Mouse (Mus musculus) limb, embryonic 15.5 days (tissue): ENCODE results near the gene Tgfb3. TPM values are rescaled to one million over a fixed set of nuclear protein-coding genes. Genes with fewer than 3 reads are reported as not detected.

ENCODE experiments used
- ATAC-seq: fragments of 200-750 bp; cut with Nextera tagmentation; 2 replicates; pipeline ENCODE4 v1.8.0; 2017; ENCODE audit warnings: low read depth, moderate TSS enrichment; ENCODE audit not compliant: insufficient number of reproducible peaks, low FRiP score, low TSS enrichment
- H3K27ac ChIP-seq: fragments of 300-500 bp; sonication (generic); 2 replicates; pipeline ENCODE4 v1.5.1; 2015; ENCODE audit warnings: moderate library complexity, mild to moderate bottlenecking, inconsistent platforms
- H3K27me3 ChIP-seq: fragments of 300-500 bp; sonication (generic); 2 replicates; pipeline ENCODE4 v1.6.1; 2015; ENCODE audit warnings: inconsistent platforms
- H3K36me3 ChIP-seq: fragments of 300-500 bp; sonication (generic); 2 replicates; pipeline ENCODE4 v1.6.1; 2015; ENCODE audit warnings: inconsistent platforms
- H3K4me1 ChIP-seq: fragments of 300-500 bp; sonication (generic); 2 replicates; pipeline ENCODE4 v1.6.1; 2015; ENCODE audit warnings: inconsistent platforms
- H3K4me2 ChIP-seq: fragments of 300-500 bp; sonication (generic); 2 replicates; pipeline ENCODE4 v1.6.1; 2015; ENCODE audit warnings: mild to moderate bottlenecking, inconsistent platforms
- H3K4me3 ChIP-seq: fragments of 300-500 bp; sonication (generic); 2 replicates; pipeline ENCODE4 v1.5.1; 2015; ENCODE audit warnings: mild to moderate bottlenecking, inconsistent platforms
- H3K9ac ChIP-seq: fragments of 300-500 bp; sonication (generic); 2 replicates; pipeline ENCODE4 v1.6.1; 2015; ENCODE audit warnings: inconsistent platforms
- H3K9me3 ChIP-seq: fragments of 300-500 bp; sonication (generic); 2 replicates; pipeline ENCODE4 v1.6.1; 2016; ENCODE audit warnings: inconsistent platforms
- WGBS: fragments of 180-500 bp; shearing (Covaris S2); methylation state at CpG from one replicate; pipeline ENCODE4 v1.1.7; 2015; 5-methylcytosine and 5-hydroxymethylcytosine counted together
- polyA plus RNA-seq: library from polyadenylated mRNA; unstranded; fragments of >200 nt; fragmentation: Nextera tagmentation; extraction: Ambion mirVana; gene quantifications from 2 replicates; pipeline ENCODE4 v1.2.1, GENCODE M21; 2015

Gene Tgfb3
- polyA plus RNA-seq, 1 experiment from 2014 or later: 102 TPM

GRCm38 (mm10) chr12:86078176-86078552, 677 bp downstream of the Tgfb3 start:
- peaks cover 45% of the 10 kb centered on the region for H3K4me1 ChIP-seq

GRCm38 (mm10) chr12:86077736-86078135, 1.1 kb downstream of the Tgfb3 start:
- Histone ChIP-seq H3K36me3 (peaks cover 10% of the 10 kb centered on the region), H3K9me3 (no peaks in the 10 kb centered on the region), H3K27ac (peak overlapping the region; percentile 100), H3K27me3 (no peaks in the 10 kb centered on the region), H3K4me3 (peak overlapping the region; percentile 57), H3K4me2 (peak overlapping the region; percentile 80), H3K4me1 (peaks cover 41% of the 10 kb centered on the region), H3K9ac (peak overlapping the region; percentile 58)
- 12% methylated on average over 11 of the region's 11 CpGs for WGBS
- ATAC-seq: no peak

More at GRCm38 (mm10) chr12:86078176-86078552, 677 bp downstream of the Tgfb3 start:
- Histone ChIP-seq H3K9ac (peak overlapping the region; percentile 58), H3K4me2 (peak overlapping the region; percentile 80), H3K27me3 (no peaks in the 10 kb centered on the region), H3K36me3 (peaks cover 10% of the 10 kb centered on the region), H3K27ac (peak overlapping the region; percentile 100), H3K9me3 (no peaks in the 10 kb centered on the region), H3K4me3 (peak overlapping the region; percentile 57)
- 5% methylated on average over 9 of the region's 9 CpGs for WGBS
- no peak for ATAC-seq

- H3K4me2 ChIP-seq: peak overlapping the region; percentile 80
- H3K9ac ChIP-seq: peak overlapping the region; percentile 58
- WGBS: 13% methylated on average over 8 of the region's 8 CpGs
- H3K27ac ChIP-seq: peak overlapping the region; percentile 100
- ATAC-seq: no peak
- H3K9me3 ChIP-seq: no peaks in the 10 kb centered on the region
- peak overlapping the region; percentile 57 for H3K4me3 ChIP-seq
- H3K4me1 ChIP-seq: peaks cover 40% of the 10 kb centered on the region
- peaks cover 12% of the 10 kb centered on the region for H3K36me3 ChIP-seq
- no peaks in the 10 kb centered on the region for H3K27me3 ChIP-seq
These were observed 1.5 kb downstream of the Tgfb3 start for GRCm38 (mm10) chr12:86077322-86077721.

GRCm38 (mm10) chr12:86076321-86076901, 2.4 kb downstream of the Tgfb3 start:
- Histone ChIP-seq H3K4me2 (peak overlapping the region; percentile 80), H3K9me3 (no peaks in the 10 kb centered on the region), H3K9ac (peak overlapping the region; percentile 58; the same call in 1 of the 2 replicates), H3K4me3 (peak overlapping the region; percentile 57), H3K36me3 (peaks cover 22% of the 10 kb centered on the region), H3K27ac (peak overlapping the region; percentile 100), H3K27me3 (no peaks in the 10 kb centered on the region), H3K4me1 (peaks cover 40% of the 10 kb centered on the region)
- WGBS: 4% methylated on average over 13 of the region's 13 CpGs
- no peak for ATAC-seq

- Histone ChIP-seq H3K36me3 (peaks cover 26% of the 10 kb centered on the region), H3K4me3 (peak overlapping the region; percentile 57), H3K9ac (no peak overlapping the region), H3K4me1 (peaks cover 40% of the 10 kb centered on the region), H3K9me3 (no peaks in the 10 kb centered on the region), H3K27ac (no peak overlapping the region), H3K4me2 (peak overlapping the region; percentile 80), H3K27me3 (no peaks in the 10 kb centered on the region)
- WGBS: 81% methylated on average over 7 of the region's 7 CpGs
- no peak for ATAC-seq
These were observed 3.5 kb downstream of the Tgfb3 start for GRCm38 (mm10) chr12:86075358-86075757.

GRCm38 (mm10) chr12:86074681-86075080, 4.2 kb downstream of the Tgfb3 start:
- H3K27ac ChIP-seq: no peak overlapping the region
- peaks cover 38% of the 10 kb centered on the region for H3K4me1 ChIP-seq
- ATAC-seq: no peak
- 86% methylated on average over 12 of the region's 12 CpGs for WGBS
- H3K36me3 ChIP-seq: peaks cover 32% of the 10 kb centered on the region
- peak overlapping the region; percentile 57; the same call in 1 of the 2 replicates for H3K4me3 ChIP-seq
- H3K9ac ChIP-seq: no peak overlapping the region
- H3K27me3 ChIP-seq: no peaks in the 10 kb centered on the region
- 0 out of 2 replicates have a peak overlapping the region, but pooled peaks have one; percentile 5 for H3K4me2 ChIP-seq
- no peaks in the 10 kb centered on the region for H3K9me3 ChIP-seq

GRCm38 (mm10) chr12:86071432-86071831, 7.4 kb downstream of the Tgfb3 start:
- ATAC-seq: no peak
- WGBS: 71% methylated on average over 6 of the region's 6 CpGs

GRCm38 (mm10) chr12:86064796-86065195, 14.0 kb downstream of the Tgfb3 start:
- no peak overlapping the region for H3K9ac ChIP-seq
- H3K4me3 ChIP-seq: no peak overlapping the region
- H3K4me1 ChIP-seq: no peaks in the 10 kb centered on the region
- H3K36me3 ChIP-seq: peaks cover 88% of the 10 kb centered on the region
- H3K9me3 ChIP-seq: no peaks in the 10 kb centered on the region; the same call in 1 of the 2 replicates
- no peak overlapping the region for H3K4me2 ChIP-seq
- no peaks in the 10 kb centered on the region for H3K27me3 ChIP-seq
- H3K27ac ChIP-seq: no peak overlapping the region
- no peak for ATAC-seq

More at GRCm38 (mm10) chr12:86071432-86071831, 7.4 kb downstream of the Tgfb3 start:
- H3K9ac ChIP-seq: no peak overlapping the region
- no peak overlapping the region for H3K27ac ChIP-seq
- peaks cover 65% of the 10 kb centered on the region for H3K36me3 ChIP-seq
- no peak overlapping the region for H3K4me2 ChIP-seq
- no peaks in the 10 kb centered on the region for H3K27me3 ChIP-seq
- no peak overlapping the region for H3K4me3 ChIP-seq
- no peaks in the 10 kb centered on the region for H3K9me3 ChIP-seq
- peaks cover 25% of the 10 kb centered on the region for H3K4me1 ChIP-seq

GRCm38 (mm10) chr12:86059341-86059740, 19.5 kb downstream of the Tgfb3 start:
- H3K9me3 ChIP-seq: no peaks in the 10 kb centered on the region; the same call in 1 of the 2 replicates
- WGBS: 75% methylated on average over 6 of the region's 6 CpGs
- no peak overlapping the region for H3K4me2 ChIP-seq
- H3K36me3 ChIP-seq: peaks cover 80% of the 10 kb centered on the region
- no peaks in the 10 kb centered on the region for H3K4me1 ChIP-seq
- no peak overlapping the region for H3K27ac ChIP-seq
- ATAC-seq: no peak
- H3K4me3 ChIP-seq: no peak overlapping the region
- no peak overlapping the region for H3K9ac ChIP-seq
- no peaks in the 10 kb centered on the region for H3K27me3 ChIP-seq

- 86% methylated on average over 8 of the region's 8 CpGs for WGBS
- H3K36me3 ChIP-seq: peaks cover 62% of the 10 kb centered on the region
These were observed 21.3 kb downstream of the Tgfb3 start for GRCm38 (mm10) chr12:86057516-86057915.

GRCm38 (mm10) chr12:86056976-86057375, 21.9 kb downstream of the Tgfb3 start:
- H3K4me2 ChIP-seq: no peak overlapping the region
- WGBS: 88% methylated on average over 8 of the region's 8 CpGs
- no peak overlapping the region for H3K27ac ChIP-seq
- H3K9me3 ChIP-seq: no peaks in the 10 kb centered on the region
- H3K27me3 ChIP-seq: no peaks in the 10 kb centered on the region
- peaks cover 56% of the 10 kb centered on the region for H3K36me3 ChIP-seq
- H3K4me3 ChIP-seq: no peak overlapping the region
- H3K9ac ChIP-seq: no peak overlapping the region
- ATAC-seq: no peak
- H3K4me1 ChIP-seq: no peaks in the 10 kb centered on the region

More at GRCm38 (mm10) chr12:86057516-86057915, 21.3 kb downstream of the Tgfb3 start:
- Histone ChIP-seq H3K27me3 (no peaks in the 10 kb centered on the region), H3K4me1 (no peaks in the 10 kb centered on the region), H3K27ac (no peak overlapping the region), H3K9ac (no peak overlapping the region), H3K9me3 (no peaks in the 10 kb centered on the region), H3K4me3 (no peak overlapping the region), H3K4me2 (no peak overlapping the region)
- ATAC-seq: 0 out of 2 replicates have a peak, but pooled peaks have one; percentile 36

GRCm38 (mm10) chr12:86055306-86055705, 23.5 kb downstream of the Tgfb3 start:
- no peaks in the 10 kb centered on the region for H3K9me3 ChIP-seq
- ATAC-seq: no peak
- WGBS: 91% methylated on average over 2 of the region's 2 CpGs
- no peak overlapping the region for H3K27ac ChIP-seq
- no peaks in the 10 kb centered on the region for H3K4me1 ChIP-seq
- no peak overlapping the region for H3K4me2 ChIP-seq
- H3K4me3 ChIP-seq: no peak overlapping the region
- no peaks in the 10 kb centered on the region for H3K27me3 ChIP-seq
- H3K36me3 ChIP-seq: peaks cover 44% of the 10 kb centered on the region
- H3K9ac ChIP-seq: no peak overlapping the region
